Mouse (Mus musculus): Measurements from ENCODE around the gene Pdzd11. TPM values are rescaled to one million over a fixed set of nuclear protein-coding genes. Genes with fewer than 3 reads are reported as not detected.

Gene Pdzd11
- 45.6 and 57.3 TPM in 2 replicates for polyA plus RNA-seq (2012; rRNA removed)
- 112 and 119 TPM in 2 replicates for polyA plus RNA-seq (2014; fragmentation: Nextera tagmentation; extraction: Ambion mirVana)

- H3K9me3 ChIP-seq (ENCODE audit: control insufficient read depth, low read length), result no peaks in the 10 kb centered on the region
- H3K4me3 ChIP-seq (replicated peaks; ENCODE audit: low read length), result peak within 1 kb of the TSS; percentile 53
- H3K27me3 ChIP-seq (ENCODE audit: control insufficient read depth, insufficient read depth, low read length), result no peaks in the 10 kb centered on the region
- H3K36me3 ChIP-seq (ENCODE audit: control insufficient read depth, insufficient read depth, low read length), result peaks cover 8% of the 10 kb centered on the region
- peak within 1 kb of the TSS; percentile 66 for H3K9ac ChIP-seq (ENCODE audit: low read depth, low read length, severe bottlenecking)
- DNase-seq (ENCODE audit: low spot score) (peak; percentile 93), ATAC-seq (ENCODE audit: low FRiP score, low read depth) (peak; percentile 99)
- 20% methylated on average over 58 of the region's 62 CpGs for WGBS
- no peaks in the 10 kb centered on the region for H3K4me1 ChIP-seq (ENCODE audit: control insufficient read depth, insufficient read depth, low read length)
- peak within 1 kb of the TSS; percentile 63 for H3K4me2 ChIP-seq (replicated peaks; ENCODE audit: low read depth, low read length, severe bottlenecking)
- peak within 1 kb of the TSS; percentile 61 for H3K27ac ChIP-seq (replicated peaks; ENCODE audit: low read depth, low read length)
- TF ChIP-seq POLR2A (IDR thresholded peaks at IDR 0.05; ENCODE audit: borderline replicate concordance, extremely low read depth, insufficient read depth, insufficient read length), result peak; percentile 59; the same call in 1 of the 2 replicates
Observed at GRCm38 (mm10) chrX:100625802-100626793, at the start of gene Pdzd11. Gene Pdzd11, minus strand, starts transcription at chrX:100626568.

- no peak for TF ChIP-seq POLR2A (IDR thresholded peaks at IDR 0.05; ENCODE audit: borderline replicate concordance, extremely low read depth, insufficient read depth, insufficient read length)
- Histone ChIP-seq H3K9me3 (ENCODE audit: control insufficient read depth, low read length) (no peaks in the 10 kb centered on the region), H3K36me3 (ENCODE audit: control insufficient read depth, insufficient read depth, low read length) (no peaks in the 10 kb centered on the region), H3K9ac (ENCODE audit: low read depth, low read length, severe bottlenecking) (no peak overlapping the region), H3K4me3 (replicated peaks; ENCODE audit: low read length) (no peak overlapping the region), H3K27me3 (ENCODE audit: control insufficient read depth, insufficient read depth, low read length) (no peaks in the 10 kb centered on the region), H3K4me2 (replicated peaks; ENCODE audit: low read depth, low read length, severe bottlenecking) (no peak overlapping the region), H3K4me1 (ENCODE audit: control insufficient read depth, insufficient read depth, low read length) (no peaks in the 10 kb centered on the region), H3K27ac (replicated peaks; ENCODE audit: low read depth, low read length) (no peak overlapping the region)
- ATAC-seq (ENCODE audit: low FRiP score, low read depth) (no peak), DNase-seq (ENCODE audit: low spot score) (no peak)
- WGBS, result 90% methylated on average over 2 of the region's 2 CpGs
Observed at GRCm38 (mm10) chrX:100664825-100665224, 38.5 kb upstream of the Pdzd11 start.

GRCm38 (mm10) chrX:100652848-100653247 is 26.5 kb upstream of the Pdzd11 start:
- H3K9ac ChIP-seq (ENCODE audit: low read depth, low read length, severe bottlenecking), result no peak overlapping the region
- no peak overlapping the region for H3K4me3 ChIP-seq (replicated peaks; ENCODE audit: low read length)
- no peaks in the 10 kb centered on the region for H3K36me3 ChIP-seq (ENCODE audit: control insufficient read depth, insufficient read depth, low read length)
- DNase-seq (ENCODE audit: low spot score), result no peak
- H3K4me2 ChIP-seq (replicated peaks; ENCODE audit: low read depth, low read length, severe bottlenecking), result no peak overlapping the region
- no peaks in the 10 kb centered on the region for H3K4me1 ChIP-seq (ENCODE audit: control insufficient read depth, insufficient read depth, low read length)
- no peak for ATAC-seq (ENCODE audit: low FRiP score, low read depth)
- no peaks in the 10 kb centered on the region for H3K9me3 ChIP-seq (ENCODE audit: control insufficient read depth, low read length)
- H3K27ac ChIP-seq (replicated peaks; ENCODE audit: low read depth, low read length), result no peak overlapping the region
- H3K27me3 ChIP-seq (ENCODE audit: control insufficient read depth, insufficient read depth, low read length), result no peaks in the 10 kb centered on the region
- TF ChIP-seq POLR2A (IDR thresholded peaks at IDR 0.05; ENCODE audit: borderline replicate concordance, extremely low read depth, insufficient read depth, insufficient read length), result no peak

GRCm38 (mm10) chrX:100638477-100638876 is 12.1 kb upstream of the Pdzd11 start:
- WGBS, result 93% methylated on average over 8 of the region's 8 CpGs
- H3K27ac ChIP-seq (replicated peaks; ENCODE audit: low read depth, low read length), result no peak overlapping the region
- H3K4me1 ChIP-seq (ENCODE audit: control insufficient read depth, insufficient read depth, low read length), result no peaks in the 10 kb centered on the region
- ATAC-seq (ENCODE audit: low FRiP score, low read depth) (no peak), DNase-seq (ENCODE audit: low spot score) (no peak)
- H3K9ac ChIP-seq (ENCODE audit: low read depth, low read length, severe bottlenecking), result no peak overlapping the region
- H3K4me2 ChIP-seq (replicated peaks; ENCODE audit: low read depth, low read length, severe bottlenecking), result no peak overlapping the region
- H3K4me3 ChIP-seq (replicated peaks; ENCODE audit: low read length), result no peak overlapping the region
- H3K27me3 ChIP-seq (ENCODE audit: control insufficient read depth, insufficient read depth, low read length), result no peaks in the 10 kb centered on the region
- H3K36me3 ChIP-seq (ENCODE audit: control insufficient read depth, insufficient read depth, low read length), result peaks cover 6% of the 10 kb centered on the region
- no peaks in the 10 kb centered on the region for H3K9me3 ChIP-seq (ENCODE audit: control insufficient read depth, low read length)
- TF ChIP-seq POLR2A (IDR thresholded peaks at IDR 0.05; ENCODE audit: borderline replicate concordance, extremely low read depth, insufficient read depth, insufficient read length), result no peak

GRCm38 (mm10) chrX:100629076-100629475 is 2.7 kb upstream of the Pdzd11 start:
- 93% methylated on average over 2 of the region's 2 CpGs for WGBS
- Histone ChIP-seq H3K9me3 (ENCODE audit: control insufficient read depth, low read length) (no peaks in the 10 kb centered on the region), H3K36me3 (ENCODE audit: control insufficient read depth, insufficient read depth, low read length) (no peaks in the 10 kb centered on the region), H3K27ac (replicated peaks; ENCODE audit: low read depth, low read length) (no peak overlapping the region), H3K4me2 (replicated peaks; ENCODE audit: low read depth, low read length, severe bottlenecking) (no peak overlapping the region), H3K4me1 (ENCODE audit: control insufficient read depth, insufficient read depth, low read length) (no peaks in the 10 kb centered on the region), H3K9ac (ENCODE audit: low read depth, low read length, severe bottlenecking) (no peak overlapping the region), H3K4me3 (replicated peaks; ENCODE audit: low read length) (no peak overlapping the region), H3K27me3 (ENCODE audit: control insufficient read depth, insufficient read depth, low read length) (no peaks in the 10 kb centered on the region)
- no peak for TF ChIP-seq POLR2A (IDR thresholded peaks at IDR 0.05; ENCODE audit: borderline replicate concordance, extremely low read depth, insufficient read depth, insufficient read length)
- DNase-seq (ENCODE audit: low spot score) (no peak), ATAC-seq (ENCODE audit: low FRiP score, low read depth) (no peak)

All from limb, embryonic 14.5 days (tissue).